Mouse (Mus musculus) inflammation-experienced regulatory T-cells, adult 16 weeks (primary cell): ENCODE results near the gene Csf2. TPM values are rescaled to one million over a fixed set of nuclear protein-coding genes. Genes with fewer than 3 reads are reported as not detected.

ENCODE experiments used
- polyA plus RNA-seq: library from polyadenylated mRNA; unstranded; fragments of 100-300 nt; shearing (Covaris generic); gene quantifications from one replicate; pipeline ENCODE4 v1.2.1, GENCODE M21; 2017

The Csf2 gene
- 0.62 TPM for polyA plus RNA-seq

GRCm38 (mm10) chr11:54248940-54249717, at the start of gene Csf2:
Csf2 (minus strand) TSS chr11:54249667.

GRCm38 (mm10) chr11:54267177-54267576, 17.7 kb upstream of the Csf2 start, which contains the start of gene Il3:
Il3 (minus strand) TSS chr11:54267277.

Other genes starting within 250 kb of the Csf2 start
- gene Slc22a4, start 221.6 kb downstream of the Csf2 start, polyA plus RNA-seq: not detected
- 1.7 TPM for gene Pdlim4, start 180.7 kb downstream of the Csf2 start, polyA plus RNA-seq
- gene P4ha2, start 149.6 kb downstream of the Csf2 start, polyA plus RNA-seq: 0.29 TPM
- not detected for gene Il3, start 17.6 kb upstream of the Csf2 start, polyA plus RNA-seq
- not detected for gene Acsl6, start 54.1 kb upstream of the Csf2 start, polyA plus RNA-seq
- not detected for gene Meikin, start 121.0 kb upstream of the Csf2 start, polyA plus RNA-seq
- gene Fnip1, start 188.5 kb upstream of the Csf2 start, polyA plus RNA-seq: 10.7 TPM